Mouse (Mus musculus) limb, embryonic 13.5 days (tissue): Measurements from ENCODE around the gene Eed. TPM values are rescaled to one million over a fixed set of nuclear protein-coding genes. Genes with fewer than 3 reads are reported as not detected.

Experiments used
- ATAC-seq: fragments of 200-750 bp; cut with Nextera tagmentation; 2 replicates; pipeline ENCODE4 v1.8.0; 2017; ENCODE audit warnings: low read depth, moderate number of reproducible peaks, moderate TSS enrichment; ENCODE audit not compliant: low FRiP score
- H3K27ac ChIP-seq: fragments of 300-500 bp; sonication (generic); 2 replicates; pipeline ENCODE4 v1.5.1; 2015; ENCODE audit warnings: inconsistent platforms, mild to moderate bottlenecking, moderate library complexity
- H3K27me3 ChIP-seq: fragments of 300-500 bp; sonication (generic); 2 replicates; pipeline ENCODE4 v1.6.1; 2015; ENCODE audit warnings: mild to moderate bottlenecking, inconsistent platforms
- H3K36me3 ChIP-seq: fragments of 300-500 bp; sonication (generic); 2 replicates; pipeline ENCODE4 v1.6.1; 2015; ENCODE audit warnings: inconsistent platforms, mild to moderate bottlenecking, moderate library complexity
- H3K4me1 ChIP-seq: fragments of 300-500 bp; sonication (generic); 2 replicates; pipeline ENCODE4 v1.6.1; 2015; ENCODE audit warnings: inconsistent platforms
- H3K4me2 ChIP-seq: fragments of 300-500 bp; sonication (generic); replicated peaks from 2 replicates; pipeline ENCODE4 v1.6.1; 2015; ENCODE audit warnings: inconsistent platforms, mild to moderate bottlenecking, moderate library complexity
- H3K4me3 ChIP-seq: fragments of 300-500 bp; sonication (generic); 2 replicates; pipeline ENCODE4 v1.5.1; 2015; ENCODE audit warnings: moderate library complexity, mild to moderate bottlenecking, inconsistent platforms
- H3K9ac ChIP-seq: fragments of 300-500 bp; sonication (generic); 2 replicates; pipeline ENCODE4 v1.6.1; 2015; ENCODE audit warnings: mild to moderate bottlenecking, inconsistent platforms
- H3K9me3 ChIP-seq: fragments of 300-500 bp; sonication (generic); 2 replicates; pipeline ENCODE4 v1.6.1; 2016; ENCODE audit warnings: inconsistent platforms
- WGBS: fragments of 180-500 bp; shearing (Covaris S2); methylation state at CpG from one replicate; pipeline ENCODE4 v1.1.7; 2015; 5-methylcytosine and 5-hydroxymethylcytosine counted together
- polyA plus RNA-seq: library from polyadenylated mRNA; unstranded; fragments of >200 nt; fragmentation: Nextera tagmentation; extraction: Ambion mirVana; gene quantifications from 2 replicates; pipeline ENCODE4 v1.2.1, GENCODE M21; 2015

The Eed gene
- polyA plus RNA-seq, 1 experiment from 2014 or later = 77.8 TPM

DNA sequence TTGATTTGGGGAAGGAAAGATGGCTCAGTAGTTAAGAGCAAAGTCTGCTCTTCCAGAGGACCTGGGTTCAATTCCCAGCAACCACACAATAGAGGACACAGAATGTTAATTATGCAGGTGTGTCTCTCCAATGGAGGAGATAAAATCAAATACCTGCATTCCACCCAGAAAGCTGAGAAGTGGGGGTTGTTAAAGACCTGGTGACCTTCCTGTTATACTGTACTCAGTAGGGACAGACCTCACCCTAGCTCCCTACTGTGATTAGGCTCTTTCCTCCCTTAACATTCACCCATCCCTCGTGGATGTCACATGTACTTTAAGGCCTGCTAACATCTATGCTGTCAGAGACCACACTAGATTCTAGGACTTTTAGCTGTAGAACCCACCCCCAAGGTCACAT is 5.2 kb downstream of the Eed start:
- WGBS = 94% methylated on average over 1 of the region's 1 CpGs
- H3K9ac ChIP-seq = no peak overlapping the region
- H3K4me3 ChIP-seq = no peak overlapping the region
- no peak overlapping the region for H3K27ac ChIP-seq
- no peaks in the 10 kb centered on the region for H3K27me3 ChIP-seq
- peaks cover 51% of the 10 kb centered on the region for H3K36me3 ChIP-seq
- no peaks in the 10 kb centered on the region for H3K9me3 ChIP-seq
- peaks cover 9% of the 10 kb centered on the region for H3K4me1 ChIP-seq
- H3K4me2 ChIP-seq = no peak overlapping the region
- ATAC-seq = no peak

GRCm38 (mm10) chr7:89967235-89967634 is 13.5 kb downstream of the Eed start:
- Histone ChIP-seq H3K9ac (no peak overlapping the region), H3K4me2 (no peak overlapping the region), H3K4me3 (no peak overlapping the region), H3K27ac (no peak overlapping the region), H3K9me3 (no peaks in the 10 kb centered on the region), H3K36me3 (peaks cover 82% of the 10 kb centered on the region), H3K27me3 (no peaks in the 10 kb centered on the region), H3K4me1 (no peaks in the 10 kb centered on the region)
- 88% methylated on average over 2 of the region's 2 CpGs for WGBS
- ATAC-seq = no peak

- Histone ChIP-seq H3K4me1 (no peaks in the 10 kb centered on the region), H3K36me3 (peaks cover 81% of the 10 kb centered on the region), H3K9me3 (no peaks in the 10 kb centered on the region), H3K4me2 (no peak overlapping the region), H3K4me3 (no peak overlapping the region), H3K27ac (no peak overlapping the region), H3K9ac (no peak overlapping the region), H3K27me3 (no peaks in the 10 kb centered on the region)
- no peak for ATAC-seq
- WGBS = 71% methylated on average over 1 of the region's 1 CpGs
Measured at GRCm38 (mm10) chr7:89966771-89967170, 14.0 kb downstream of the Eed start.

GRCm38 (mm10) chr7:89963135-89963534 is 17.6 kb downstream of the Eed start:
- no peak overlapping the region for H3K4me3 ChIP-seq
- no peak for ATAC-seq
- H3K27me3 ChIP-seq = no peaks in the 10 kb centered on the region
- no peak overlapping the region for H3K27ac ChIP-seq
- H3K9ac ChIP-seq = no peak overlapping the region
- no peaks in the 10 kb centered on the region for H3K4me1 ChIP-seq
- no peaks in the 10 kb centered on the region for H3K9me3 ChIP-seq
- no peak overlapping the region for H3K4me2 ChIP-seq
- peaks cover 77% of the 10 kb centered on the region for H3K36me3 ChIP-seq

DNA sequence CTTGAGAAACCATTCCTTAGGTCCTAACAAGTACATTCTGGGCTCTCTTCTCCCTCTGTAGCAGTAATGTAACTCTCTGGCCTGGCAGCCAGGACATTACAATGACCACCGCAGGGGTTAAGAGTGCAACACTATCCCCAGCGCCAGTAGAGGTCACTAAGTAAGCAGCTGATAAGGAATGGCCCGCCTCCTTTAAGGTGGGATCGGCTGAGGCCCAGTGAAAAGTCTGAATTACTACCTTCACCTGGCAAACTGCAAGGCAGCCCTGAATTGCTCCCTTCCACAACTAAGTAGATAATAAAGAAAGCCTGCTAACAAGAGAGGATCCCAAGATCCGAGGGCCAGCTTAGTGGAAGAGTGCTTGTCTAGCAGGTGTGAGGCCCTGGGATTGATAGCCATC is 23.5 kb downstream of the Eed start:
- WGBS = 49% methylated on average over 5 of the region's 5 CpGs
- Histone ChIP-seq H3K4me1 (no peaks in the 10 kb centered on the region), H3K4me2 (no peak overlapping the region), H3K27ac (no peak overlapping the region), H3K4me3 (no peak overlapping the region), H3K36me3 (peaks cover 80% of the 10 kb centered on the region), H3K9me3 (no peaks in the 10 kb centered on the region), H3K9ac (no peak overlapping the region), H3K27me3 (no peaks in the 10 kb centered on the region)
- no peak for ATAC-seq

DNA sequence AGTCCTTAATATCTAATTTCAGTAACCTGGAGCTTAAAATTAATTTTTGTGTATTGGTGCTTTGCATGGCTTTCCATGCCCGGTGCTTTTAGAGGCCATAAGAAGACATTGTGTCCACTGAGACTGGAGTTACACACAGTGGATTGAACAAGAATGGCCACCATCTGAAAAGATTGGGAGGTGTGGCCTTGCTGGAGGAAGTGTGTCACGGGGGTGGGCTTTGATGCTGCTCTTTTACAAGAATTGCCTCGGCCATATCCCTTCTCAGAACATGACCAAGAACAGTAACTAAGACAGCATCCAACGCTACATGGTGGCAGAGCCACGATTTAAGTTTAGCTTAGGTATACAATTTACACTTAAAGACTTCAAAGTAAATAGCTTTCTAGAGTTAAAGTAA is 26.5 kb downstream of the Eed start:
- Histone ChIP-seq H3K4me2 (no peak overlapping the region), H3K9me3 (no peaks in the 10 kb centered on the region), H3K9ac (no peak overlapping the region), H3K27ac (no peak overlapping the region), H3K27me3 (no peaks in the 10 kb centered on the region), H3K36me3 (peaks cover 60% of the 10 kb centered on the region), H3K4me1 (no peaks in the 10 kb centered on the region), H3K4me3 (no peak overlapping the region)
- 86% methylated on average over 5 of the region's 5 CpGs for WGBS
- ATAC-seq = no peak

- Histone ChIP-seq H3K9me3 (no peaks in the 10 kb centered on the region), H3K27me3 (no peaks in the 10 kb centered on the region), H3K4me3 (no peak overlapping the region), H3K36me3 (peaks cover 17% of the 10 kb centered on the region), H3K9ac (no peak overlapping the region), H3K27ac (no peak overlapping the region), H3K4me1 (no peaks in the 10 kb centered on the region), H3K4me2 (no peak overlapping the region)
- no peak for ATAC-seq
- 71% methylated on average over 4 of the region's 4 CpGs for WGBS
Measured at GRCm38 (mm10) chr7:89949403-89949802, 31.4 kb downstream of the Eed start.

DNA sequence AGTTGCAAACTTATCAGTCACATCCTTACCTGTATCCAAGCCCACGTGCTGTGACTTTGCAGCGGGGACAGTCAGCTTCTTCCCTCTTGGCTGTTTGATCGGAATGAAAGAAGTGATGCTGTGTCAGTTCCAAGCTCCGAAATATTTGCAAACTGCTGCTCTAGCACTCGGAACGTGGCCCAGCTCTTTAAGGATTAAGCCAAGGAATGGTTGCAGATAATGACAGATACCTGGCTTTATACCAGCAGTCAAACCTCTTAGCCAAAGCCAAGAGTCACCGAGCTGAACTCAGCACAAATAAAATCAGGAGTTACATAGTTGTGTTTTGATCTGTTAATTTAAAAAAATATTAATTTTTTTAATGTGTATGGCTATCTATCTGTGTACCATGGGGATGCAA is 32.8 kb downstream of the Eed start:
- H3K9me3 ChIP-seq = no peaks in the 10 kb centered on the region
- no peak overlapping the region for H3K27ac ChIP-seq
- no peaks in the 10 kb centered on the region for H3K27me3 ChIP-seq
- 84% methylated on average over 7 of the region's 7 CpGs for WGBS
- H3K9ac ChIP-seq = no peak overlapping the region
- H3K36me3 ChIP-seq = 0 out of 2 replicates have a peak, but pooled peaks cover 4% of the 10 kb centered on the region
- no peak overlapping the region for H3K4me3 ChIP-seq
- ATAC-seq = no peak
- no peaks in the 10 kb centered on the region for H3K4me1 ChIP-seq
- no peak overlapping the region for H3K4me2 ChIP-seq

DNA sequence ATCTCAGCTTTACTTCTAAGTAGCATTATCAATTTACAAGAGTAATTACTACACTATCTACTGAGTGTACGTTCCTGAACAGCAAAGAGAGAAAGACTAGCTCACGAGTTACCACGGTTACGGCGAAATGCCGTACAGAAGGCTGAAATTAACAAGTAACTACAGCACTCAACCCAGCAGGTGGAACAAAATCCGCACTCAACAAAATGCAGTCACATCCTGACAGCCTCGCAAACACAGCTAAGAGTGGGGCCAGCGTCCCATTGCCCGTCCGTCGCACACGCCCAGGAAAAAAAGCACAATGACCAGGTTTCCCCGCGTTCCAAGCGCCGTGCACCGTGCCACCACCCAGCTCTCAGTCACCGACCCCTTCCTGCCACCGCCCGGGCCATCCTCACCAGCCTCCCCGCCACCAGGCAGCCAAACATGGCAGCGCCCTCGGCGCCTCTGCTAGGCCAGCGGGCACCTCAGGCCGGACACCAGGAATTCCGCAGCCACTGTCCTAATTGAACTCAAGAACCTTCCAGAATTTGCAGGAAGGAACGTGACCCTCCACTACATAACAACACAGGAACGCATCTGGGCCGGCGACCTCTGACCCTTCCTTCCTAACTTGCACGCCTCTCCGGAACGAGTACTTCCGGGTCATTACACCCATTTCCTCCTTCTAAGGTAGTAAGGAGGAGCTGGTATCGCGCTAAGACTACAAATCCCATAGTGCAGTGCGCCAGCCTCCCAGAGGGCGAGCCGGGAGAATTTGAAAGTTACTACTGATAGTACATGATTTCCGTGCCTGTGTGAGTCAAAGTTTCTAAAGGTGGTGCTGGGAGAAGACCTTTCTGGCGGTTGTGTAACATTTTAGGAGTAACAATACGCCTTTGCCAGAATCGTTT is 40.0 kb downstream of the Eed start, which contains the start of gene Hikeshi:
Gene Hikeshi, minus strand, starts transcription at position 634 of the 893 bp plus-strand sequence.
- no peaks in the 10 kb centered on the region for H3K27me3 ChIP-seq
- peaks cover 9% of the 10 kb centered on the region for H3K4me1 ChIP-seq
- H3K4me3 ChIP-seq = peak within 1 kb of the TSS; percentile 86
- no peaks in the 10 kb centered on the region for H3K9me3 ChIP-seq
- ATAC-seq = peak; percentile 99
- no peaks in the 10 kb centered on the region for H3K36me3 ChIP-seq
- peak within 1 kb of the TSS; percentile 59; the same call in 1 of the 2 replicates for H3K27ac ChIP-seq
- under 1% methylated on average over 45 of the region's 45 CpGs for WGBS
- peak within 1 kb of the TSS; percentile 71 for H3K4me2 ChIP-seq
- peak within 1 kb of the TSS; percentile 79 for H3K9ac ChIP-seq

- Histone ChIP-seq H3K9me3 (no peaks in the 10 kb centered on the region), H3K4me1 (peaks cover 9% of the 10 kb centered on the region), H3K27ac (no peak overlapping the region), H3K36me3 (peaks cover 2% of the 10 kb centered on the region; the same call in 1 of the 2 replicates), H3K27me3 (no peaks in the 10 kb centered on the region), H3K4me2 (peak overlapping the region; percentile 71), H3K4me3 (peak overlapping the region; percentile 86), H3K9ac (peak overlapping the region; percentile 79)
- WGBS = 59% methylated on average over 15 of the region's 15 CpGs
- ATAC-seq = no peak
Measured at GRCm38 (mm10) chr7:89939497-89940353, 41.1 kb downstream of the Eed start.

DNA sequence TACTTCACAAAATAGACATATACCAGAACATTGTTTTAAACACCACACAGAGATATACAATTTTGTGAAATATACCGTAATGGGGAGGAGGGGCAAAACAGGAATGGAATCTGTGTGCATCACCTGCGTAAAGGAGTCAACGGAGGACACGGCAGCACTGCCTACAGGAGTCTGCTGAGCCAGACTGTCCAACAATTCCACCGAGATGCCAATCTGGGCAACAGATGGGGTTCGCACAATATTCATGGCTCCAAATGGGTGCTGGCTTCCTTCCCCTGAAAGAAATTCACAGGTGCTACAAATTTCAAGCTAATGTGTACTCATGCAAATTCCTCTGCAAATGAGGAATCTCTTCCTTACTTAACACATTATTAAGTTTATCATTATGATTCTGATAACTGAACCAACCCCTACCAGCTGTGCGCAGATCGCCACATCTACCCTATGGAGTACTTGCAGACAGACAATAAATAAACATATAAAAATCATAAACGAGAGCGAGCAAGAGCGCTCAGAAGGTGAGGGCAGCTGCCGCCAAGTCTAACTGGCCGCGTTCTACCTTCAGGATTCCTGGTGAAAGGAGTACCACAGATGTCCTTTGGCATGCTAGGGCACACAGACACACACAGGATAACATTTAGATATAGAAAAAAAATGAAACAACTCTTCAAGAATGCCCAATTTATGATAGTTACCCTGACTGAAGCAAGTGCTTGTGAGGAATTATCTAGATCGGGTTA is 57.2 kb downstream of the Eed start:
- no peaks in the 10 kb centered on the region for H3K9me3 ChIP-seq
- no peak overlapping the region for H3K27ac ChIP-seq
- no peaks in the 10 kb centered on the region for H3K27me3 ChIP-seq
- no peak for ATAC-seq
- H3K9ac ChIP-seq = no peak overlapping the region
- no peak overlapping the region for H3K4me3 ChIP-seq
- no peaks in the 10 kb centered on the region for H3K4me1 ChIP-seq
- WGBS = 95% methylated on average over 15 of the region's 15 CpGs
- H3K36me3 ChIP-seq = peaks cover 32% of the 10 kb centered on the region
- no peak overlapping the region for H3K4me2 ChIP-seq

GRCm38 (mm10) chr7:89917776-89918175 is 63.0 kb downstream of the Eed start:
- H3K27ac ChIP-seq = no peak overlapping the region
- H3K36me3 ChIP-seq = peaks cover 22% of the 10 kb centered on the region
- H3K9me3 ChIP-seq = no peaks in the 10 kb centered on the region
- no peaks in the 10 kb centered on the region for H3K4me1 ChIP-seq
- no peak overlapping the region for H3K4me2 ChIP-seq
- no peaks in the 10 kb centered on the region for H3K27me3 ChIP-seq
- no peak for ATAC-seq
- H3K4me3 ChIP-seq = no peak overlapping the region
- no peak overlapping the region for H3K9ac ChIP-seq
- WGBS = 80% methylated on average over 4 of the region's 4 CpGs
